Mouse (Mus musculus): ENCODE results near the gene Ttc13. TPM values are rescaled to one million over a fixed set of nuclear protein-coding genes. Genes with fewer than 3 reads are reported as not detected.

Ttc13 gene
- polyA plus RNA-seq, 1 experiment = 0.42 TPM

GRCm38 (mm10) chr8:124688899-124689298, 32.9 kb downstream of the Ttc13 start:
- TF ChIP-seq GATA1 (IDR thresholded peaks at IDR 0.05; ENCODE audit: low read length) = no peak
- no peak for TF ChIP-seq TAL1 (IDR thresholded peaks at IDR 0.05; ENCODE audit: low read length)
- no peaks in the 10 kb centered on the region for H3K9me3 ChIP-seq (ENCODE audit: control insufficient read depth, low read length)
- H3K27me3 ChIP-seq (ENCODE audit: control insufficient read depth) = no peaks in the 10 kb centered on the region
- no peak overlapping the region for H3K4me3 ChIP-seq (replicated peaks)
- H3K4me1 ChIP-seq (ENCODE audit: control insufficient read depth) = no peaks in the 10 kb centered on the region
- peaks cover 77% of the 10 kb centered on the region for H3K36me3 ChIP-seq (ENCODE audit: control insufficient read depth)

- TF ChIP-seq TAL1 (IDR thresholded peaks at IDR 0.05; ENCODE audit: low read length) = no peak
- TF ChIP-seq GATA1 (IDR thresholded peaks at IDR 0.05; ENCODE audit: low read length) = no peak
- no peaks in the 10 kb centered on the region for H3K4me1 ChIP-seq (ENCODE audit: control insufficient read depth)
- H3K9me3 ChIP-seq (ENCODE audit: control insufficient read depth, low read length) = no peaks in the 10 kb centered on the region
- H3K36me3 ChIP-seq (ENCODE audit: control insufficient read depth) = peaks cover 87% of the 10 kb centered on the region
- H3K27me3 ChIP-seq (ENCODE audit: control insufficient read depth) = no peaks in the 10 kb centered on the region
- H3K4me3 ChIP-seq (replicated peaks) = no peak overlapping the region
These were observed 39.6 kb downstream of the Ttc13 start for GRCm38 (mm10) chr8:124682218-124682617.

DNA sequence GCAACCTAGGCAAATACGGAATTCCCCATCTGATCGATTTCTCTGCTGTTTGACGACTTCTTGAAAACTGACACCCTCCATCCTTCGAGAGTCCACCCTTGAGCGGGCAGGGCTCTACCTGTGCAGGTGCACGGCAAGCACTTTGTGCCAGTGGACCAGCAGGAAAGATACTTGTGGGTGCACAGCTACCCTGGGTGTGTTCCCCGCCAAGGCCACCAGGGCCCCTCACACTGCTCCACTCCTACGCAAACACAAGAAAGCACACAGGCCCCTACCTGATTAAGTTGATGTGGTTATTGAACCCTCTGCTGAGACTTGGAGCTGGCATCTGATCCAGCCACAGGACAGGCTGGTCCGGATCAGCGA, 40.0 kb downstream of the Ttc13 start:
- H3K36me3 ChIP-seq (ENCODE audit: control insufficient read depth) = peaks cover 88% of the 10 kb centered on the region
- TF ChIP-seq GATA1 (IDR thresholded peaks at IDR 0.05; ENCODE audit: low read length) (no peak), TAL1 (IDR thresholded peaks at IDR 0.05; ENCODE audit: low read length) (no peak)
- no peaks in the 10 kb centered on the region for H3K4me1 ChIP-seq (ENCODE audit: control insufficient read depth)
- H3K27me3 ChIP-seq (ENCODE audit: control insufficient read depth) = no peaks in the 10 kb centered on the region
- no peak overlapping the region for H3K4me3 ChIP-seq (replicated peaks)
- H3K9me3 ChIP-seq (ENCODE audit: control insufficient read depth, low read length) = no peaks in the 10 kb centered on the region

- no peaks in the 10 kb centered on the region for H3K4me1 ChIP-seq (ENCODE audit: control insufficient read depth)
- H3K4me3 ChIP-seq (replicated peaks) = no peak overlapping the region
- no peaks in the 10 kb centered on the region for H3K27me3 ChIP-seq (ENCODE audit: control insufficient read depth)
- H3K36me3 ChIP-seq (ENCODE audit: control insufficient read depth) = peaks cover 88% of the 10 kb centered on the region
- TF ChIP-seq GATA1 (IDR thresholded peaks at IDR 0.05; ENCODE audit: low read length) (no peak), TAL1 (IDR thresholded peaks at IDR 0.05; ENCODE audit: low read length) (no peak)
- H3K9me3 ChIP-seq (ENCODE audit: control insufficient read depth, low read length) = no peaks in the 10 kb centered on the region
These were observed 40.5 kb downstream of the Ttc13 start for GRCm38 (mm10) chr8:124681077-124681791.

- H3K36me3 ChIP-seq (ENCODE audit: control insufficient read depth) = peaks cover 90% of the 10 kb centered on the region
- no peak overlapping the region for H3K4me3 ChIP-seq (replicated peaks)
- TF ChIP-seq TAL1 (IDR thresholded peaks at IDR 0.05; ENCODE audit: low read length) (no peak), GATA1 (IDR thresholded peaks at IDR 0.05; ENCODE audit: low read length) (no peak)
These were observed 43.5 kb downstream of the Ttc13 start for GRCm38 (mm10) chr8:124678246-124678645.

GRCm38 (mm10) chr8:124677486-124677885, 44.3 kb downstream of the Ttc13 start:
- TF ChIP-seq GATA1 (IDR thresholded peaks at IDR 0.05; ENCODE audit: low read length) = no peak
- TF ChIP-seq TAL1 (IDR thresholded peaks at IDR 0.05; ENCODE audit: low read length) = no peak
- no peak overlapping the region for H3K4me3 ChIP-seq (replicated peaks)
- peaks cover 91% of the 10 kb centered on the region for H3K36me3 ChIP-seq (ENCODE audit: control insufficient read depth)
- no peaks in the 10 kb centered on the region for H3K27me3 ChIP-seq (ENCODE audit: control insufficient read depth)
- H3K4me1 ChIP-seq (ENCODE audit: control insufficient read depth) = no peaks in the 10 kb centered on the region
- no peaks in the 10 kb centered on the region for H3K9me3 ChIP-seq (ENCODE audit: control insufficient read depth, low read length)

More at GRCm38 (mm10) chr8:124678246-124678645, 43.5 kb downstream of the Ttc13 start:
- Histone ChIP-seq H3K9me3 (ENCODE audit: control insufficient read depth, low read length) (no peaks in the 10 kb centered on the region), H3K4me1 (ENCODE audit: control insufficient read depth) (no peaks in the 10 kb centered on the region), H3K27me3 (ENCODE audit: control insufficient read depth) (no peaks in the 10 kb centered on the region)

- Histone ChIP-seq H3K4me1 (ENCODE audit: control insufficient read depth) (no peaks in the 10 kb centered on the region), H3K9me3 (ENCODE audit: control insufficient read depth, low read length) (no peaks in the 10 kb centered on the region), H3K27me3 (ENCODE audit: control insufficient read depth) (no peaks in the 10 kb centered on the region), H3K4me3 (replicated peaks) (no peak overlapping the region), H3K36me3 (ENCODE audit: control insufficient read depth) (peaks cover 91% of the 10 kb centered on the region)
- TF ChIP-seq GATA1 (IDR thresholded peaks at IDR 0.05; ENCODE audit: low read length) (no peak), TAL1 (IDR thresholded peaks at IDR 0.05; ENCODE audit: low read length) (no peak)
These were observed 44.7 kb downstream of the Ttc13 start for GRCm38 (mm10) chr8:124677078-124677477.

- no peaks in the 10 kb centered on the region for H3K27me3 ChIP-seq (ENCODE audit: control insufficient read depth)
- peaks cover 89% of the 10 kb centered on the region for H3K36me3 ChIP-seq (ENCODE audit: control insufficient read depth)
- H3K9me3 ChIP-seq (ENCODE audit: control insufficient read depth, low read length) = no peaks in the 10 kb centered on the region
- H3K4me3 ChIP-seq (replicated peaks) = no peak overlapping the region
- H3K4me1 ChIP-seq (ENCODE audit: control insufficient read depth) = no peaks in the 10 kb centered on the region
- no peak for TF ChIP-seq TAL1 (IDR thresholded peaks at IDR 0.05; ENCODE audit: low read length)
- no peak for TF ChIP-seq GATA1 (IDR thresholded peaks at IDR 0.05; ENCODE audit: low read length)
These were observed 45.1 kb downstream of the Ttc13 start for GRCm38 (mm10) chr8:124676661-124677060.

DNA sequence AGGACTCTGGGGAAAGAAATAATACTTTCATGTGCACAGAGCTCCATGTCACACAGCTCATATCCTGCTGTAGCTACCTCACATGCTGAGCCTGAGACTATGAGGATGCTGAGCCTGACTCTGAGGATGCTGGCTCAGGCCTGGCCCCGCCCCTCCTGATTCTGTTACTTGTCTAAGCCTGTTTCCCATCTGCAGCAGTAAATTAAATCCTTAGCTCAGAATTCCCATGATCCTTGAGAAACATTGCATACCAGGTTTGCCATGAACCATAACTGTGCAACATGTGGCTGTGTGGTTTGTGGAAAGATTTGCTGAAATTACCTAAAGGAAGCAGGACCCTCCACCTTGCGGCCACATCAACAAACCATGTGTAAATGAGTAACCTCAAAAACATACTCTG, 49.4 kb downstream of the Ttc13 start:
- no peaks in the 10 kb centered on the region for H3K4me1 ChIP-seq (ENCODE audit: control insufficient read depth)
- H3K9me3 ChIP-seq (ENCODE audit: control insufficient read depth, low read length) = no peaks in the 10 kb centered on the region
- no peak for TF ChIP-seq GATA1 (IDR thresholded peaks at IDR 0.05; ENCODE audit: low read length)
- TF ChIP-seq TAL1 (IDR thresholded peaks at IDR 0.05; ENCODE audit: low read length) = no peak
- no peaks in the 10 kb centered on the region; the same call in 1 of the 2 replicates for H3K27me3 ChIP-seq (ENCODE audit: control insufficient read depth)
- peaks cover 61% of the 10 kb centered on the region for H3K36me3 ChIP-seq (ENCODE audit: control insufficient read depth)
- H3K4me3 ChIP-seq (replicated peaks) = no peak overlapping the region

Data from erythroblast, embryonic 14.5 days (primary cell).